Mouse (Mus musculus) cerebellum, adult (tissue): ENCODE data around the gene D430041D05Rik.
"Not testable (repeated sequence)": the region's sequence is repeated elsewhere in the genome, so short reads cannot be mapped to it uniquely, and the experiment has no call there.

Source experiments
- ATAC-seq: cut with Nextera tagmentation; 2 replicates; pipeline ENCODE4 v1.9.2; 2017; ENCODE audit warnings: mild to moderate bottlenecking, moderate library complexity, mixed read lengths; ENCODE audit not compliant: insufficient number of reproducible peaks, low FRiP score, low TSS enrichment

Gene D430041D05Rik

GRCm38 (mm10) chr2:104098529-104099230 lies 312.1 kb downstream of the D430041D05Rik start:
- no peak for ATAC-seq

GRCm38 (mm10) chr2:104097396-104097795 lies 313.4 kb downstream of the D430041D05Rik start:
- ATAC-seq = not testable (repeated sequence)

- ATAC-seq = not testable (repeated sequence)
These were observed 314.0 kb downstream of the D430041D05Rik start for GRCm38 (mm10) chr2:104096796-104097195.

GRCm38 (mm10) chr2:104096256-104096655 lies 314.6 kb downstream of the D430041D05Rik start:
- no peak for ATAC-seq

GRCm38 (mm10) chr2:104095741-104096213 lies 315.0 kb downstream of the D430041D05Rik start, which contains the start of gene Cd59a:
Cd59a (plus strand) TSS chr2:104095801.
- ATAC-seq = peak; percentile 87

- ATAC-seq = no peak
These were observed 317.5 kb downstream of the D430041D05Rik start for GRCm38 (mm10) chr2:104093305-104093704.
